Mouse (Mus musculus) gastrocnemius, adult 18-20 months (tissue): ENCODE data around the gene Slc4a2. TPM values are rescaled to one million over a fixed set of nuclear protein-coding genes. Genes with fewer than 3 reads are reported as not detected.

Experiments used
- DNase-seq: peaks from one replicate; pipeline ENCODE4 v3.0.0; 2021; ENCODE audit warnings: low spot score
- total RNA-seq, 2 experiments: library from RNA; stranded (reverse); gene quantifications; 2 replicates each; pipeline ENCODE4 v1.2.3; 2021

Gene Slc4a2
- total RNA-seq, 2 experiments from 2014 or later, result 13.9 to 14.3 TPM

GRCm38 (mm10) chr5:24453985-24454303 is 30.3 kb downstream of the Slc4a2 start:
- DNase-seq, result peak; percentile 30

GRCm38 (mm10) chr5:24455076-24455475 is 31.4 kb downstream of the Slc4a2 start:
- no peak for DNase-seq

- no peak for DNase-seq
Observed at GRCm38 (mm10) chr5:24455613-24456012, 32.0 kb downstream of the Slc4a2 start.

GRCm38 (mm10) chr5:24466762-24467161 is 43.1 kb downstream of the Slc4a2 start:
- no peak for DNase-seq

- DNase-seq, result peak; percentile 76
Observed at GRCm38 (mm10) chr5:24470600-24470999, 47.0 kb downstream of the Slc4a2 start.

- DNase-seq, result no peak
Observed at GRCm38 (mm10) chr5:24472884-24473619, 49.4 kb downstream of the Slc4a2 start.

- DNase-seq, result no peak
Observed at GRCm38 (mm10) chr5:24474025-24474722, 50.5 kb downstream of the Slc4a2 start.

GRCm38 (mm10) chr5:24474723-24475261 is 51.2 kb downstream of the Slc4a2 start:
- no peak for DNase-seq

GRCm38 (mm10) chr5:24475476-24476241 is 52.0 kb downstream of the Slc4a2 start:
- no peak for DNase-seq

GRCm38 (mm10) chr5:24477909-24478308 is 54.3 kb downstream of the Slc4a2 start:
- no peak for DNase-seq

GRCm38 (mm10) chr5:24481647-24482046 is 58.0 kb downstream of the Slc4a2 start:
- peak; percentile 45 for DNase-seq

- DNase-seq, result no peak
Observed at GRCm38 (mm10) chr5:24482247-24483079, 58.8 kb downstream of the Slc4a2 start.

- DNase-seq, result peak; percentile 57
Observed at GRCm38 (mm10) chr5:24483326-24483725, 59.7 kb downstream of the Slc4a2 start.

GRCm38 (mm10) chr5:24484963-24485362 is 61.3 kb downstream of the Slc4a2 start:
- DNase-seq, result no peak

- peak; percentile 89 for DNase-seq
Observed at GRCm38 (mm10) chr5:24486097-24486496, 62.5 kb downstream of the Slc4a2 start.

GRCm38 (mm10) chr5:24486738-24487137 is 63.1 kb downstream of the Slc4a2 start:
- DNase-seq, result no peak

GRCm38 (mm10) chr5:24490413-24490920 is 66.8 kb downstream of the Slc4a2 start:
- DNase-seq, result no peak
